Mouse (Mus musculus) v-Abl transformed pro-B cells (cell line): ENCODE measurements around the gene Itpr3.

ENCODE experiments used
- in situ Hi-C, 2 experiments: fragments of 400-800 bp; cut with MboI; formaldehyde crosslinking; loops; one replicate each; pipeline ENCODE4 v1.15.1; 2025; ENCODE audit not compliant: unreplicated experiment in 2 of 2

Gene Itpr3

DNA sequence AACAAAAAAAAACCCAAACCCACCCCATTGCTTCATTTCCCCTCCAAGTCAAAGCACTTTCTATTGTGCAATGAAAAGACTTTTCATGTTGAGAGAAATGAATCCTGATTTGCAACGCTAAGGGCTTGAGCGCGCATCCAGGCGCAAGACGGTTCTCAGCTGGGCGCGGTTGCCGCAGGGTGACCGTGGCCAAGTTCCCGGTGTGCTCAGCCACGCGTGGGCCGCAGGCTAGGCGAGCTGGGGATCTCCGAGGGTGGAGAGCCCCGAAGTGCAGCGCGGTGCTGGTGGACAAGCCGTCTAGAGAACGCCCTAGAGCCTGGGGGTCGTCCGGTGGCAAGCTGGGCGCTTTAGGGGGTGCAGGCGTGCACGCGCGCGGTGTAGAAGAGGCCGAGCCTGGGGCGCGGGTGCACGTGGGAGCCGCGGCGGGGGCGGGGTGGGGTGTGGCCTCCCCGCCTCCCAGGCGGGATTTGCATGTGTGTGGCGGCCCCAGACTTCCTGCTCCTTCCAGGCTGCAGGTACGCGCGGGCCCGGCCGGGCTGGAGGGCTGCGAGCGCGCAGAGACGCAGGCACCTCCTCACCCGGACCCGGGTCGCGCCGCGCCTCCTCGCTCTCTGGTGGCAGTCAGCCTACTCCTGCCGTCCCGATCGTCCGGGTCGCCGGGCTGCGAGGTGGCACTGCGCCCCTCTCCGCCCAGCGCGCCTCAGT, at the start of gene Itpr3:
Gene Itpr3 (plus strand): TSS at position 493 of the 705 bp plus-strand sequence.
- in situ Hi-C loops = no loop called here

GRCm38 (mm10) chr17:27008277-27008676, 48.8 kb upstream of the Itpr3 start:
- in situ Hi-C loops = loop anchor here (10.0 to 25.0 kb wide), 4 partner anchors 113 to 533 kb away; partner anchors contain the start of gene Bnip1 (in 1 of the 2)

- in situ Hi-C loops = loop anchor here in 1 of 2 experiments (25.0 kb wide), 1 partner anchor 224 kb away; the partner anchor contains the start of gene Bnip1
Observed at GRCm38 (mm10) chr17:27011167-27011566, 45.9 kb upstream of the Itpr3 start.

- in situ Hi-C loops = loop anchor here in 1 of 2 experiments (25.0 kb wide), 1 partner anchor 225 kb away; the partner anchor contains the start of gene Bnip1
Observed at GRCm38 (mm10) chr17:27011998-27012672, 45.0 kb upstream of the Itpr3 start.

DNA sequence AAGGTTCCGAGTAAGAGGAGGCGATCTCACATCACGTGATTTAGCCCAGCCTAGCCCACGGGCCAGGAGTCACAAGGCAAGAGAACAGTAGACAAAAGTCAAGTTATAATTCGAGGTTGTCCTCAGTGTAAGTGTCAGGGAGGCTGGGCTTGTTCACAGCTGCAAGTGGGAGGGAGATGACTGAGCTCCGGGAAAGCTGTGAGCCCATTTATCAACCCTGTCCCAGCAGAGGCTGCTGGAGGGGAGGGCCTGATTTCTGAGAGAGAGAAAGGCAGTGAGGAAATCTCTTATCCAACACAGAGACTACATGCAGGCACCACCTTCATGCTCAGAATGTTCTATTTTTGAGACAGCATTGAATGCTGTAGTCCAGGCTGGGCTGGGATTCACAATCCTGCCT, 44.2 kb upstream of the Itpr3 start:
- in situ Hi-C loops = loop anchor here in 1 of 2 experiments (25.0 kb wide), 1 partner anchor 226 kb away; the partner anchor contains the start of gene Bnip1

DNA sequence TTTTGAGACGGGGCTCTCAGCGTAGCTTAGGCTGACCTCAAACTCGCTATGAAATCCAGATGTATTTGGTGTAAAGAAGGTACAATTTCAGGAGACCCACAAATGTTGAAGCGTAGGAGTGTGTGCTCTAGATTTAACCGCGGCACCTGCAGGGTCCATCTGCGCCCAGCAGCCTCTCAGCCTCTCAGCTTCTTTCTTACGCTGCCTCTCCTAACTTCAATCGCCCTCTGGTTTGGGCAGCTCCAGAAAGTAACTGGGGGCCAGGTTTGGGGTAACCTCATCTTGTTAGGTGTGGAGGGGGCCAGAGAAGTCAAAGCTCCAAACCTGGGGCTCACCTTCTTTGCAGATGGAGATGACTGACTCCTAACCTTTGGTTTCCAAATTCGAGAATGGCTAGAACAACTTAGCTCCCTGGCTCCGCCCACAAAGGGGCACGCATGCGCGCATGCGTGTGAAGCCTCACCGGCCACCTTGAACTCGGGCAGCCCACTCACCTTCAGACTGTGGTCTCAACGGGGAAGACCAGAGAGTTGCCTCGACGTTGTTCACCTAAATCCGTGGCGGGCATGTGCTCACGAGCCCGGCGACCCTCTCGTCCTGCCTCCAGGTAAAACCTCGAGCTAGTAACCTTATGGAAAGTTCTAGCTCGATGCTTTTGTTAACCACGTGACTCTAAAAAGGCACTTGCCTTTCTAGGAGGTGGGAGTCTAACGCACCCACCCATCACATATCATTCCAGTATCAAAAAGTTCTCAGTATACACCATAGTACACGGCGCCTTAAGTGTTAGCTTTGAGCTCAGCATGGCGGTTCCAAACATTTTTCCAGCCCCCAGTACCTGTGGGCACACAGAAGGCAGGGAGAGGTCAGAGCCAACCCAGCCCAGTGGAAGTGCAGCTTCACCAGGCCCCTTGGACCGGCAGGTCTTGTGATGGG, 39.3 kb upstream of the Itpr3 start:
- in situ Hi-C loops = loop anchor here in 1 of 2 experiments (25.0 kb wide), 1 partner anchor 231 kb away; the partner anchor contains the start of gene Bnip1

GRCm38 (mm10) chr17:27018555-27019196, 38.4 kb upstream of the Itpr3 start:
- in situ Hi-C loops = loop anchor here in 1 of 2 experiments (25.0 kb wide), 1 partner anchor 231 kb away; the partner anchor contains the start of gene Bnip1

DNA sequence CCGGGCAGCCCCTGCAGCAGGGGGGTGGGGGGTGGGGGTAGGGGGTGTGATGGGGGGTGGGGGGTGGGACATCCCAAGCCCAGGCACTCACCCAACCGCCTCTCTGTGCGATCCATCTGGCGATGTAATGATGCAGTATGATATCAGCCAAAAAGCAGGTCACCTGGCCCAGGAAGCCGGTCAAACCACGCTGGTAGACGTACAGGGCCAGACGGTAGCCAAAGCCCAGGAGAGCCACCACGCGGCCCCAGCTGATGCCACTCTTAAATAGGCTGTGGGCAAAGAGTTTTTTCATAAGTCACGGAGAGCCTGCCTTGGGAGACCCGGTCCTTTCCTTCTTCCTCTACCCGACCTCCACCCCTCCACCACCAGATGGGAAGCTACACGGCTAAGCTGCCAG, 36.0 kb upstream of the Itpr3 start:
- in situ Hi-C loops = loop anchor here in 1 of 2 experiments (25.0 kb wide), 1 partner anchor 234 kb away; the partner anchor contains the start of gene Bnip1

DNA sequence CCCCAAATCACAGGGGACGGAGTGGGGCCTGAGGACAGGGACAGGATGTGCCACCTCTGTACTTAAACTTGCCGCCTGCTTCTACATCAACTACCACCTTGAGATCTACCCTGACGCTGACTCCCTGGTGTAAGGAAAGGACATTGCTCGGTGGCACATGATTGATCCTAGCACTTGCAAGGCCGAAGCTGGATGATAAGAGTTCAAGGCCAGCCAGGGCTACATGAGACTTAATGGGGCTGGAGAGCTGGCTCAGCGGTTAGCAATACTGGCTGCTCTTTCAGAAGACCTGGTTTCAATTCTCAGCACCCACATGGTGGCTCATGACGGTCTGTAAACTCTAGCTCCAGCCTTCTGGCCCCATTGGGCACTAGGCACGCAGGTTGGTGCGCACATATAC, 35.4 kb upstream of the Itpr3 start:
- in situ Hi-C loops = loop anchor here in 1 of 2 experiments (25.0 kb wide), 1 partner anchor 234 kb away; the partner anchor contains the start of gene Bnip1

- in situ Hi-C loops = loop anchor here in 1 of 2 experiments (25.0 kb wide), 1 partner anchor 236 kb away; the partner anchor contains the start of gene Bnip1
Observed at GRCm38 (mm10) chr17:27023342-27023741, 33.8 kb upstream of the Itpr3 start.

DNA sequence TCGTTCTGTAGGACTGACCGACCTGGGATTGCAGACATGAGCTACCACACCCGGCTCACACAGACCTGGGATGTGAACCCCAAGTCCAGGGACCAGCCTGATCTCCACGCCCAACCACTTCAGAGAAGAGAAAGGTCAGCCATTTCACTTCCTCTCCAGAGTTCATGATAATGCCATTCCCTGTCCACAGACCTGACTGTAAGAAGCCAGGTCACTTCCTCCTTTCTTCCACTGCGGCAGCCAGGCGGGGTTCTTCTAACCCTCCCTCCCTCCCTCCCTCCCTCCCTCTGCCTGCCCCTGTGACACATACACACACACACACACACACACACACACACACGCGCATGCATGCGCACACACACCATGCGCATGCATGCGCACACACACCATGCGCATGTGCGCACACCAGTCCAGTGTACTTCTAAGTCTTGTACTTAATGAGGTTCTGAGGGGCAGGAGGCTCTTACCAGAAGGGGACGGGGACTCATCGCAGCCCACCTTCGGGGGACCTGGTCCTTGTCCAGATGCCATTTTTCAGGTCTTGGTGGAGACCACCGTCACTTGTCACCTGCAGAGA, 31.7 kb upstream of the Itpr3 start:
- in situ Hi-C loops = loop anchor here in 1 of 2 experiments (25.0 kb wide), 1 partner anchor 1487 kb away; the partner anchor contains the start of gene Fkbp5

DNA sequence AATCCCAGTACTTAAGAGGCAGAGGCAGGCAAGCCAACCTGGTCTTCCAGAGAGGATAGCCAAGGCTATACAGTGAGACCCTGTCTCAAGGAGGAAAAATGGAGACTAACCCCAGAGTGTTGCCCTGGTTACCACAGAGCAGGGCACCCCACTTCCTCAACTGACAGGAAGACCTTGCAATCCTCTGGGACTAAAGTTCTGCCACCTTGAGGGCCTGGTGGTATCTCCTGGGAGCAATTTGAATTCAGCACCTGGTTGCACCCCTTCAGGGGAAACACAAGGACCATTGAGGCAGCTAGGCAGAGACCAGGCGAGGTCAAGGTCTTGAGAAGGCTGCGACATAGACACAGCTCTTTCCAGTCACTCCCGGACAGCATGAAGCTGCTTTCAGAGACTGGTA, 31.2 kb upstream of the Itpr3 start:
- in situ Hi-C loops = loop anchor here in 1 of 2 experiments (25.0 kb wide), 1 partner anchor 1486 kb away; the partner anchor contains the start of gene Fkbp5

DNA sequence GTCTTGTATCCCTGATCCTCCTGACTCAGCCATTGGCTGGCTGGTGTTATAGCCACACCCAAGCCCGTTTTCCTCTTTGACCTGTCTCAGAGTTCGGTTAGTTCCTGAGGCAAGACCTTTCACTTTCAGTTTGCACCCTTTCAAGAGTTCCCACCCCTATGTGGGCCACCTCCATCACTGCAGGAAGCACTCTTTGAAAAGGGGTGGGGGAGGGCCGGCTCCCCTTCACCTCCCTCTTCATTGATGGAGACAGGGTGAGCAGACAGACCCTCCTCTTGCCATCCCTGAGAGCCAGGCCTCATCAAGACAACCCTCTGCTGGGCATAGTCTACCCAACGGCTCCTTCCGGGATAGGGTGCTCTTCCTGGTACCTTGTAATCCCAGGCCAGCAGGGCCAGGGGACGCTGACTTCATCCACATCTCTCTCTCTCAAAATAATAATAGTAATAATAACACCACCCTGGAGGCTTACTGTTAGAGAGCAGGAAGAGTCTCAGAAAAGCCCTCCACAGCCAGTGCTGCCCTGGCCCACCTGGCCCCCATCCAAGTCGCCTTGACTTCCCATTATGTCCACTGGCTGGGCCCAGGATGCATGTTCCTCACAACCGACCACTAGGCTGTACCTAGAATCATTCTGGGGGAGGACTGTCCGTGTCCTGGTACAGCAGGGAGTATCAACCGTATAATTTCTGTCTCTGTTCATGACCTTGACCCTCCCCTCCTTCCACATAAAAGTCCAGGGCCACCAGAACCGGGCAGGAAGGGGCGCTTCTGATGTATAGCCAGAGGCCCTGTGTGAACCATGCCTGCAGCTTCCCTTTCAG, 29.4 kb upstream of the Itpr3 start:
- in situ Hi-C loops = loop anchor here in 1 of 2 experiments (25.0 kb wide), 1 partner anchor 1485 kb away; the partner anchor contains the start of gene Fkbp5

DNA sequence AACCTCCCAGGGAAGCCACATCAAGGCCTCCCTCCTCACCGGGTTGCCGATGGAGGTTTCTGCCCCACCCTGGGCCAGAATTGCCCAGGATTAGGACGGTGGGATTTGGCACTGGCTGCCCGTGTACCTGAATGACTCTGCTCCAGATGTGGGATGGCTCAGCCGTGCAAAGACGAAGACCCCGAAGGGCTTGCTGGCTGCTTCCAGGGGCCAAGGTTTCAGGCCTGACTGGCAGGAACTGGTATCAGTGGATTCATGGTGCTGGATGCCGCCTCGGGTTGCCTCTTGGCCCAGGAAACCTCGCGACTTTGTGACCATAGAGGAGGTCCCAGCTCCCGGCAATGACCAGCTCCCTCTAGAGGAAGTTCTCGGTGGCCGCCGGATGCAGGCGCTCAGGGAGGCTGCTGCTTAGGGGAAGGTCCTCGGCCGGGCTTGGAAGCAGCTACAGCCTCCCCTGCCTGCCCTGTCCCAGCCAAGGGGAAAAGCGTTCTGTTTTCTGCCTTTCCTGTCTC, 28.8 kb upstream of the Itpr3 start:
- in situ Hi-C loops = loop anchor here in 1 of 2 experiments (25.0 kb wide), 1 partner anchor 1484 kb away; the partner anchor contains the start of gene Fkbp5

- in situ Hi-C loops = loop anchor here in 1 of 2 experiments (25.0 kb wide), 1 partner anchor 1483 kb away; the partner anchor contains the start of gene Fkbp5
Observed at GRCm38 (mm10) chr17:27028909-27029308, 28.2 kb upstream of the Itpr3 start, which contains the start of gene Bak1. Bak1 (minus strand) TSS chr17:27029009.

- in situ Hi-C loops = loop anchor here in 1 of 2 experiments (25.0 kb wide), 1 partner anchor 1483 kb away; the partner anchor contains the start of gene Fkbp5
Observed at GRCm38 (mm10) chr17:27029431-27029830, 27.7 kb upstream of the Itpr3 start.

DNA sequence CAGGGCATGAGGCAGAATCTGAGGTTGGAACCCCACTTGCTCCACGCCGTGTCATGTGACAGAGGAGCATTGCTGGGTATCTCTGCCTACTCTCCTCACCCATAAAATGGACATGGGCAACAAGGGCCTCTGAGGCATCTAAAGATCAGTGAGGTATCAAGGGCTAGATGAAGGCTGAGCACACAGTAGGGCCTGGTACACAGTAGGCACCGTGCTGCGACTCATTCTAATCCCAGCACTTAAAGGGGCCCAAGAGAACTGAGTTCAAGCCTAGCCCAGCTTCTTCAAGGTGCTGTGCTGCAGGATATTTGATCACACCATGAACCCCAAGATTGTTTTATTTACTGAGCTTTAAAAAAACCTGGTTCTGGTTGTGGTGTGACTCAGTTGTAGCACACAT, 26.2 kb upstream of the Itpr3 start:
- in situ Hi-C loops = loop anchor here (5.0 to 25.0 kb wide), 2 partner anchors 56 to 1481 kb away; partner anchors contain the start of gene Fkbp5 (in 1 of the 2)
